Mouse (Mus musculus): ENCODE measurements around the gene Vsig10l.
A peak's percentile ranks its signal among the peaks of the same experiment; 100 is the strongest.

- TF ChIP-seq POLR2A (IDR thresholded peaks at IDR 0.05; ENCODE audit: control insufficient read depth, low read depth, low read length) = no peak
- TF ChIP-seq CTCF (IDR thresholded peaks at IDR 0.05; ENCODE audit: control insufficient read depth, insufficient read depth, insufficient replicate concordance, low read depth, low read length) = peak; percentile 52; the same call in 1 of the 2 replicates
These were observed 7.4 kb downstream of the Vsig10l start for GRCm38 (mm10) chr7:43470373-43470772.

Measured in testis, adult 2 months (tissue).